Mouse (Mus musculus) embryonic fibroblast, embryonic 13.5 days (primary cell): ENCODE data around the gene Rsl1. TPM values are rescaled to one million over a fixed set of nuclear protein-coding genes. Genes with fewer than 3 reads are reported as not detected.
A peak's percentile ranks its signal among the peaks of the same experiment; 100 is the strongest.
"Not testable (repeated sequence)": the region's sequence is repeated elsewhere in the genome, so short reads cannot be mapped to it uniquely, and the experiment has no call there.

ENCODE experiments used
- H3K27ac ChIP-seq: 2 replicates; pipeline ENCODE4 v1.5.1; 2012; ENCODE audit warnings: low read length, control low read depth, inconsistent platforms; ENCODE audit not compliant: insufficient read depth
- H3K4me1 ChIP-seq: 2 replicates; pipeline ENCODE4 v1.6.1; 2011; ENCODE audit warnings: low read length; ENCODE audit not compliant: control insufficient read depth, insufficient read depth
- H3K4me3 ChIP-seq: 2 replicates; pipeline ENCODE4 v1.5.1; 2011; ENCODE audit warnings: mild to moderate bottlenecking, control low read depth, low read length; ENCODE audit not compliant: insufficient read depth
- CTCF ChIP-seq: IDR thresholded peaks from 2 replicates; pipeline ENCODE4 v1.5.1; 2011; ENCODE audit warnings: mild to moderate bottlenecking, control low read depth, low read length, moderate library complexity, borderline replicate concordance; ENCODE audit not compliant: insufficient read depth
- POLR2A ChIP-seq: IDR thresholded peaks from 2 replicates; pipeline ENCODE4 v1.6.1; 2011; ENCODE audit warnings: low read depth, mild to moderate bottlenecking, control low read depth, low read length, moderate library complexity
- polyA plus RNA-seq: library from polyadenylated mRNA; stranded (reverse); fragments of >200 nt; gene quantifications from 2 replicates; pipeline ENCODE4 v1.2.4, GENCODE M21; 2011; ENCODE audit warnings: low read depth; ENCODE audit not compliant: missing spikeins, insufficient read length

The Rsl1 gene
- 6.5 and 7.3 TPM in 2 replicates for polyA plus RNA-seq

DNA sequence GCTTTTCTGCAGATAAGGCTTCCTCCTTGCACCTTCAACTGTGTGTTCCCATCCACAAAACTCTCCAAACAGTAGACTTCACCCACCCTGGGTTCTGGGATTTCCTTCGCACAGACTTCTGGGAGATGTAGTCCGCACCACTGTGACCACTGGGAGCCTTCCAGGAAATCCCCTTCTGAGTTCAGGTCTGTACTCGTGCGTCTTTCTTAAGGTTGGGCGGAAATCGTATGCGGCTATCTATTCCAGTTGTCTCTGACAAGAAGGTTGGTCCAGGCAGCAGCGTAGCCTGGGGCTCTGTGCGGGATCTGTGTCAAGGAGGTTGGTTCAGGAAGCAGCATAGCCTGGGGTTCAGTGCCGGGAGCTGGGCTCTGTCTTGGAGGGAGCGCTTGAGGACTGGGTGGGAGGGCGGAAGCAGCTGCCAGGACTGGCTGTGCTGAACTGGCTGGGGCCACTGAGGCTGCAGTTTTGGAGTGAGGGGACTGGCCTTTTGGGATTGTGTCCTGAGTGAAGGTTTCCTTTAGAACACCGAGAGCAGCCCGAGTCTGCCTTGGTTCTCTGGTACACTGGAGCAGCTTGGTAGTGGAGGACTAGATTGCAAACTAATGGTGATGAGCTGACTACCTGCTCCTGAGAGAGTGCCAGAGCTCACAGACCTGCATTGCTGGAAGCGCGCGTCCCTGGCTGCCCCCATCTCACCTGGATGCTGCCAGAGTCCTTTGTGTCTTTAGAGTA is at the start of gene Rsl1:
Gene Rsl1, plus strand, starts transcription at position 192 of the 732 bp plus-strand sequence.
- Histone ChIP-seq H3K4me3 (peak within 1 kb of the TSS; percentile 83), H3K27ac (peak within 1 kb of the TSS; percentile 15; the same call in 1 of the 2 replicates)
- not testable (repeated sequence) for H3K4me1 ChIP-seq
- TF ChIP-seq POLR2A, result peak; percentile 61

GRCm38 (mm10) chr13:67124460-67124859 is 48.5 kb upstream of the Rsl1 start:
- H3K27ac ChIP-seq, result no peak overlapping the region
- H3K4me3 ChIP-seq, result no peak overlapping the region
- TF ChIP-seq POLR2A (no peak), CTCF (no peak)
- no peaks in the 10 kb centered on the region for H3K4me1 ChIP-seq

- H3K27ac ChIP-seq, H3K4me3 ChIP-seq, H3K4me1 ChIP-seq: not testable (repeated sequence)
These were observed 45.5 kb upstream of the Rsl1 start for GRCm38 (mm10) chr13:67127507-67127906.

DNA sequence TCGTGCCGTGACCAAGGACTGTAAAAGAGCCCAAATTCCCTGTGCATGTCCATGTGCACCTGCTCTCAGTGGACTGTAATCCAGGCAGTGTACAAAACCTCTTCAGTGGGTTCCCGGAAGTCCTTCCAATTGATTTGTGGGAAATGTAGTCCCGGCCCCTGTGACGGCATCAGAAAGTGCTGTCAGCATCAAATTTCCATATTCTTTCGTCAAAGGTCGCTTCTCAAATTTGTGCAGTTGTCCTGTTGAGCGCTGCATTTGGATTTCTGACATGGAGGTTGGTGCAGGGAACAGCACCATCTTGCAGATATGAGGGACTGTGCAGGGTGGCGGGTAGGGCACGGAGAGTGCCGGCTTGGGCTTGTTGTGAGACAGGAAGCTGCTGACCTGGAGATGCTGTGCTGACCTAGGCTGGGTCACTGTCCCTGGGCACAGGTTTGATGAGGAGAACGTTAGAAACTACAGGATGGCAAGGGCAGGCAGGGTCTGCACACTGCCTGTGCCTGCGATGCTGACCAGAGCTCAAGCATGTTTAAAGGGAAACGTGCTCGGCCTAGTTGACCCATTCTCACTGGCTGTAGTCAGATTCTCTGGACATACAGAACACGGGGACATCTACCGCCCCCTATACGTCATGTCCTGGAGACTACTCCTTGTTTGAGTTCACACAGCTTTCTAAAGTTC is 44.8 kb upstream of the Rsl1 start:
- no peak overlapping the region for H3K27ac ChIP-seq
- TF ChIP-seq CTCF, result no peak
- peak; percentile 41 for TF ChIP-seq POLR2A
- no peaks in the 10 kb centered on the region for H3K4me1 ChIP-seq
- peak overlapping the region; percentile 71 for H3K4me3 ChIP-seq

- not testable (repeated sequence) for H3K4me3 ChIP-seq, H3K27ac ChIP-seq
These were observed 6.9 kb upstream of the Rsl1 start for GRCm38 (mm10) chr13:67166122-67166521.

DNA sequence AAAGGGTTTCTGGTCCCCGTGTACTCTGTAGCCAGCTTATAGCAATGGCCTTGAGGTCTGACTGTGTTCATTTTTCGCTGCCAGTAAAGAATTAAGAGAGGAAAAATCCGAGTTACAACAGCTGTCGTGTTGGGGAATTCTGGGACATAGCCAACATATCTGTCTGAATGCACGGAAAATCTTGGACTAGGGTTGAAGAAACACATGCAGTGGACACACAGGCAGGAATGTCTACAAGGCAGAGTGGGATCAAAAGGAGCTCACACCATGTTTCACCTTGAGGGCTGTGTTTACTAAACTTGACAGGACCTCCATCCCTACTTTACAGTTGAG is 707 bp downstream of the Rsl1 start:
- Histone ChIP-seq H3K4me3 (peak overlapping the region; percentile 83), H3K4me1 (no peaks in the 10 kb centered on the region), H3K27ac (no peak overlapping the region)
- TF ChIP-seq CTCF (no peak), POLR2A (no peak)

More at GRCm38 (mm10) chr13:67166122-67166521, 6.9 kb upstream of the Rsl1 start:
- H3K4me1 ChIP-seq, result not testable (repeated sequence)

DNA sequence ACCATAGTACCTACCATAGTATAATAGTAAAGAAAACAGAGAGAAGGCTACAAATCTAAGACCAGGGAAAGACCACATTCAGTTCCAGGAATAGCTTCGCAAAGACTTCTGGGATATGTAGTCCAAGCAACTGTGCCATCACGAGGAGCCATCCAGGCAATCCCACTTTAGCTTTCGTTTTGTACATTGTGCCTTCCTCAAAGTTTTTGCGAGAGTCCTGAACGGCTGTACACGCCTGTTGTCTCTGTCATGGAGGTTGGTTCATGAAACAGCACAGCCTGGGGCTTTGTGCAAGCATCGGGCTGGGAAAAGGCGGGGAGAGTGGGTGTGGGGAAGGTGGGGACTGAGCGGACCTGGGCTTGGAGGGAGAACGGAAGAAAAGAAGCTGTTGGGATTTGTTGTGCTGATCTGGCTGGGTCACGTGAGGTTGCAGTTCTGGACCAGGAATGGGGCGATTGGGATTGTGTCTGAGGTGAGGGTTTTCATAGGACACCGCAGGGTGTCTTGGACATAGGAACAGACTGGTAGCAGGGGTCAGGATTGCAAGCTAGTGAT is 21.4 kb downstream of the Rsl1 start, which contains the start of gene Zfp455:
Gene Zfp455, plus strand, starts transcription at position 167 of the 555 bp plus-strand sequence.
- Histone ChIP-seq H3K4me3 (peak within 1 kb of the TSS; percentile 82), H3K4me1 (no peaks in the 10 kb centered on the region), H3K27ac (no peak within 1 kb of the TSS)
- TF ChIP-seq CTCF, result no peak
- no peak for TF ChIP-seq POLR2A

DNA sequence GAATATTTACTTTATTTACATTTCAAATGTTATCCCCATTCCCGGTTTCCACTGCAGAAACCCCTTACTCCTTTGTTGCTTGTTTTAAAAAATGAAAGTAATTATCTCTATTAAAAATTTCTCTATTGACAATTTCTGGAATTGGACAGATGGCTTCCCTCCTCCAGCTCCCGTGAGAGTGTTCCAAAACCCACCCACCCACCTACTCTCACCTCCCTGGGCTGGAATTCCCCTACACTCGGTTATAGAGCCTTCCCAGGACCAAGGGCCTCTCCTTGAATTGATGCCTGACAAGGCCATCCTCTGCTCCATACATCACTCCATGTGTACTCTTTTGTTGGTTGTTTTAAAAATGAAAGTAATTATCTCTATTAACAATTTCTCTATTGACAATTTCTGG is 28.7 kb downstream of the Rsl1 start:
- Histone ChIP-seq H3K4me3 (no peak overlapping the region), H3K27ac (no peak overlapping the region), H3K4me1 (no peaks in the 10 kb centered on the region)
- TF ChIP-seq POLR2A (no peak), CTCF (no peak)

DNA sequence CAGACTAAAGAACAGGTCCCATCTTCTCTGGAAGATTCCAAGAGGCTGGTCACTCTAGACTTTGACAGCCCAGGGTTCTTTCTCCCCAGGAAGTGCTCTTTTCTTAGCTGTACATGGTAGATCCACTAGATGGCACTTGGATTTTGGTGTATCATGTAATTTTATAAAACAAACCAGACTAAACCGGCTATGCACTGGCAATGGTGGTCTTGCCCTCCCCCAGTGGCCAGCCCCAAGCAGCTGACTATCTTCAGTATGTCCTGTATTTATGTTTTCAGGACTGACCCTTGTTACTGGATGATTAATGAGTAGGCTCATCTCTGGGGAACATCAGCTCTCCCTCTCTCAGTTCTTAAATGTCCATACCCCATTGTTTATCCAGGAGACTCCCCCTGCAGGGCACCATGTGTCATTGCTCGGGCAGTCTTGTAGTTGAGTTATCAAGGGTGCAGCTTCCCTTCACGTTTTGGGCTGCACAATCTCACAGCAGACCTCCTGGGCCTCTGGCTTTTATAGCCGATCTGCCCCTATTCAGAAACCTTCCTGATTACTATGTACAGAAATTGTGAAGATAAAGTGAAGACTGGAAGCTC is 41.1 kb downstream of the Rsl1 start:
- no peak overlapping the region for H3K4me3 ChIP-seq
- TF ChIP-seq CTCF (no peak), POLR2A (no peak)
- H3K27ac ChIP-seq, result no peak overlapping the region
- no peaks in the 10 kb centered on the region for H3K4me1 ChIP-seq

Other genes starting within 250 kb of the Rsl1 start
- 1.2 and 2.4 TPM in 2 replicates for gene Zfp712, start 112.0 kb upstream of the Rsl1 start, polyA plus RNA-seq
- gene Zfp708, start 75.2 kb upstream of the Rsl1 start, polyA plus RNA-seq, result 0.94 and 3.2 TPM in 2 replicates
- 1.8 and 5.3 TPM in 2 replicates for gene Gm28557, start 64.6 kb upstream of the Rsl1 start, polyA plus RNA-seq
- 0.43 and 0.98 TPM in 2 replicates for gene Rslcan18, start 56.9 kb upstream of the Rsl1 start, polyA plus RNA-seq
- gene Zfp759, start 51.5 kb upstream of the Rsl1 start, polyA plus RNA-seq, result 2.3 and 4.2 TPM in 2 replicates
- 1.2 and 1.5 TPM in 2 replicates for gene Zfp455, start 21.3 kb downstream of the Rsl1 start, polyA plus RNA-seq
- gene Zfp458, start 105.3 kb downstream of the Rsl1 start, polyA plus RNA-seq, result 3.3 and 4.6 TPM in 2 replicates
- 0.57 and 1.6 TPM in 2 replicates for gene Zfp457, start 133.3 kb downstream of the Rsl1 start, polyA plus RNA-seq
- 6.4 and 8.6 TPM in 2 replicates for gene Zfp595, start 159.4 kb downstream of the Rsl1 start, polyA plus RNA-seq
- gene Gm28044, start 187.4 kb downstream of the Rsl1 start, polyA plus RNA-seq, result not detected in 2 replicates
- gene Zfp953, start 187.4 kb downstream of the Rsl1 start, polyA plus RNA-seq, result 1.8 and 2.7 TPM in 2 replicates
- gene Gm28041, start 202.6 kb downstream of the Rsl1 start, polyA plus RNA-seq, result 2.3 and 2.4 TPM in 2 replicates
- 1.1 and 3.9 TPM in 2 replicates for gene Zfp456, start 202.6 kb downstream of the Rsl1 start, polyA plus RNA-seq
- 6.0 and 11.7 TPM in 2 replicates for gene Zfp429, start 226.6 kb downstream of the Rsl1 start, polyA plus RNA-seq
- gene Zfp459, start 248.2 kb downstream of the Rsl1 start, polyA plus RNA-seq, result 0.30 TPM in 1 of 2 replicates, not detected in the other